Mouse (Mus musculus): ENCODE data around the gene Etfa.

Gene Etfa

DNA sequence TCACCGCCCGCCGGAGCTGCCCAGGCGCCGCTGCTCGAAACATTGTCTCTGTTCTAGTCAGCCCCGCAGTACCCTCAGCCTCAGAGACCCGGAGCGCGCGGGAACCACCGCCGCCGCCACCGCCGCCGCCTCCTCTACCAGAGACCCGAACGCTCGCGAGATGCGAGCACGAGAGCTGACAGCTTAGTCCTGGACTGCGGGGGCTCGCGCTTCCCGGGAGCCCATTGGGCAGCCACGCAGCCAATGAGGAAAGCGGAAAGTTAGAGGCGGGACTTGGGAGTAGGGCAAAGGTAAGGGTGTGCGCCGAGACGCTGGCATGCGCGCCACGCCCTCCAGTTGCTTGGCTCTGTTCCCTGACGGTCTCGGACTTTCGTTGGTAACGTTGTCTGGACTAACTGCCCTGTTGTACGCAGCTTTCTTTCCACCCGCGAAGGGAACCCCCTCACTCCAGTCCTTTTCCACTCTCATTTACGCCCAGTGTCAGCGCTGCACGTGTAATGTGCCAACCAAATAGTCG lies at the start of gene Etfa:
Gene Etfa (minus strand): TSS at position 217 of the 517 bp plus-strand sequence.
- DNase-seq (ENCODE audit: low read depth, low spot score): peak; percentile 97

DNA sequence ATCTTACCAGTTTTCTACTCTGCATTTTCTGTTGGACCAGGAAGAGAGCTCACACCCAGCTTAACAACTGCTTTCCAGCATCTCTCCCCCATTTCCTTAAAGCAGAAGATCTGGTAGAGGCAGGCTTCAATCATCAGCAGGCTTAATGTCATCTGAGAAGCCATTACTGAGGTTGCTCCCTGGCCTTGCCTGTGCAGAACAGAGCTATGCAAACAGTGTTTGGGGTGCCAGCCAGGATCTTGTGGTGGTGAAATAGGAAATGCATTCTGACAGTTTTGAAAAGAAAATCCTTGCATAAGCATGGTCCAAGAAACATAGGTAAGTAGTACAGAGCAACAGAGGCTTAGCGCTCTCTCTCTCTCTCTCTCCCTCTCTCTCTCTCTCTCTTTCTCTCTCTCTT lies 48.9 kb upstream of the Etfa start:
- no peak for DNase-seq (ENCODE audit: low read depth, low spot score)

DNA sequence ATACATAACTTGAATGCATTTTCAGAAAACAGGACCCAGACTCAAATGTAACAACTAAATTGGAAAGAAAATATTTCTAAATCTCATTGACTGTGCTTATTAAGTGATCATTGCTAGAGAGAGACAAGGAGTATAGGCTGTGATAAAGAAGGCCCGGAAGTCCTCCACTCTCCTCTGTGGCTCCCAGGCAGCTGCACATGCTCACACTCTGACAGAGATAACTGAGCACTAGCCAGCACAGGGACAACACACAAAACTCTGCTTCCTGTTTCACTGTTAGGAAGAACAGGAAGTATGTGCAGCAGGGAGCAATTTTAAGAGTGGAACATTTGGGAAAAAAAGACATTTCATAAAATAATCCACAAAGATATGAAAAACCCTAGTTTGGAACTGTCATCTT lies 42.9 kb upstream of the Etfa start:
- DNase-seq (ENCODE audit: low read depth, low spot score): no peak

DNA sequence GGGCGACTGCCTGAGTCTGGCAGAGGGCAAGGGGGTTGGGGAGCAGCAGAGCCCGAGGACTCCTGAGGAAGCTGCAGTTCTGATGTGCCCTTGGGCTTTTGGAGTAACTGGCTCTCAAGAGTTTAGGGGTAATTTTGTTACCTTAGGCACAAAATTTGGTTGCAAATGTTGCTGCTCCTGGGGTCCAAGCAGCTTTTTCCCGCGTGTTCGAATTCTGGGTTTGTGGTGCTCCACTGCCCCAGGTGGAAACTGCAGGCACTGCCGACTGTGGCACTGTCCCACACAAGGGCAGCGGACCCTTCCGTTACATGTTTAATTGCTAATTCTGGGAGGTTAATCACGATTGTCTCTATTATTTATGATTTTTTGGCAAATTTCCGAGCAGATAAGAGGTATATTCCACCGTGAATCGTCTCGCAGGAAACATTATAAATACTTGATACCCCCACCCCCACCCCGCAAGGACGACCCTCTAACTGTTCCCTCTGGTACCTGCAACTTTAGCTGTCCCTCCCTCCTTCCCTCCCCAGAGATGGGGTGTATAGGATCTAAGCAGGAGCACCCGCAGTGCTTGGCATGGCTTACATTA lies 37.4 kb upstream of the Etfa start:
- peak; percentile 25 for DNase-seq (ENCODE audit: low read depth, low spot score)

DNA sequence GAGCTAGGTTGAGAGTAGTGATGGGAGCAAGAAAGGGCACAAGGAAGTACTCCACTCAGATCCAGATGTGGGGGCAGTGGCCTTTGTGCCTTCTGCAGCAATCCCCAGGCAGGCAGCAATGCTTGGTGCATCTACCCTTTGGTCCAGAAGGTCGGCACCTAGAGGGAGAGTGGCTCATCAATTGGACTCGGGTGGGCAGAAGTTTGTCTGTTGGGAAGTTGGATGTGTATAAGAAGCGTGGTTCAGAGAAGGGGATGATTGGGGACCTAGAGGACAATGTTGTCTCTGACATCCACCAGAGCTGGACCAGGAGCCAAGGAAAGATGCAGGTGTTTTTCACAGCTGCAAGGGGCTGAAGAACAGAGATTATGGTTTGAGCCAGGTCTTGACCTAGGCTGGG lies 36.8 kb upstream of the Etfa start:
- DNase-seq (ENCODE audit: low read depth, low spot score): no peak

DNA sequence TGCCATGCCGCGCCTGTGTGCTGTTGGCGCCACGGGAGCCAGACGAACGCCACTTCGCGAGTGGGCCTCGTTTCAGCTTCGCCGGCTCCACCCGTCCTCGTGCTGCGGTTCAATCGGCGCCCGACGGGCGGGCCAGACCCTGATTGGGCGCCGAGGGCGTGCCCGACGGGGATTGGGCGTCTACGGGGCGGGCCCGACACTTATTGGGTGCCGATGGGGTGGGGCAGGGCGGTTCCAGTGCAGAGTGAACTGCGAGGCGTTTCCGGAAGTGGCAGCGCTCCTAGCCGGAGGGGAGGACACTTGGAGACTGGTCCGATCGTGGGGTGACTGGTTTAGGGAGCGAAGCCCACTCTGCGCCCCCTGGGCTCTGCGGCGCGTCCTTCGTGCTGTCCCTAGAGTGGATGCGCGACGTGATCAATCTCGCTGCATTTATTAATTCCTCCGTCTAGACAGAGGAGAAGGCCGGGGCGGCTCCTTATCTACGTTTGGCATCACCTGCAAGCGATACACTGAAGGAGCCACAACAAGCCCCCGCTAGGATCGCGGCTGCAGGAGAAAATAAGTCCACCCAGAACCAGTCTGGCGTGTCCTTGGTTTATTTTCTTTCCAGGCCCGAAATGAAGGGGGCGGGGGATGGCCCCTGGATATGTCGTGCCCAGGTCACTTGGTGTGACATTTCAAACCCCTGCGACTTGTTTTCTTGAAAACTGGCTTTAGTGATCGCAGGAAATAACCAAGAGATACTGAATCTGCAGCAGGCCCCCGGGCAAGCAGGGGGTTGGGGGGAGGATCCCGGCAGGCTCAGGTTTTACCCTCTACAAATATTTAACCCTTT lies 34.4 kb upstream of the Etfa start:
- DNase-seq (ENCODE audit: low read depth, low spot score): peak; percentile 69

DNA sequence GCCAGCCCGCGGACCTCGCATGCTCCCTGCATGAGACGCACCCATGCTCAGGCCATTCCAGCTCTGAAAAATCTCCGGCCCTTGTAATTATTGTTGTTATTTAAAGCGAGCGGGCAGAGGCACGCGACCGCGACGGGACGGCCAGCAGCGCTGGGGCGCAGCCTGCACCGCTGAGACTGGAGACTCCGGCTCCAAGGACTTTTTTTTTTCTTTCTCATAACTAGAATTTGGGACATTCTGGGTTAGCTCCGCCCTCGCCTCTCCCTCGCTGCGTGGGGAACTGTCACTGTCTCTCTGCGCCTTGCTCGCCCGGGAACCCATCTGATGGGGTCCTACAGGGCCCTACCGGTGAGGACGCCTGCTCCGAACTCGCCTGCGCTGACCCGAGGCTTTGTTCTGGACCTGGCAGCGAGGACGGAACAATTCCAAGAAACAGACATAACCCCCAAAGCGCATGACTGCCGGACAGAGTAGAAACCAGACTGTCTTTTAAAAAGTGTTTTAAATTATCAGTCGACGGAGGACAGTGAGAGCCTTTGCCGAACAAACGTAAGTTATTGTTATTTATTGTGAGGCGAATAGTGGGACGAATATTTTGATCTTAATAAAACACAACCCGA lies 33.6 kb upstream of the Etfa start:
- DNase-seq (ENCODE audit: low read depth, low spot score): no peak

DNA sequence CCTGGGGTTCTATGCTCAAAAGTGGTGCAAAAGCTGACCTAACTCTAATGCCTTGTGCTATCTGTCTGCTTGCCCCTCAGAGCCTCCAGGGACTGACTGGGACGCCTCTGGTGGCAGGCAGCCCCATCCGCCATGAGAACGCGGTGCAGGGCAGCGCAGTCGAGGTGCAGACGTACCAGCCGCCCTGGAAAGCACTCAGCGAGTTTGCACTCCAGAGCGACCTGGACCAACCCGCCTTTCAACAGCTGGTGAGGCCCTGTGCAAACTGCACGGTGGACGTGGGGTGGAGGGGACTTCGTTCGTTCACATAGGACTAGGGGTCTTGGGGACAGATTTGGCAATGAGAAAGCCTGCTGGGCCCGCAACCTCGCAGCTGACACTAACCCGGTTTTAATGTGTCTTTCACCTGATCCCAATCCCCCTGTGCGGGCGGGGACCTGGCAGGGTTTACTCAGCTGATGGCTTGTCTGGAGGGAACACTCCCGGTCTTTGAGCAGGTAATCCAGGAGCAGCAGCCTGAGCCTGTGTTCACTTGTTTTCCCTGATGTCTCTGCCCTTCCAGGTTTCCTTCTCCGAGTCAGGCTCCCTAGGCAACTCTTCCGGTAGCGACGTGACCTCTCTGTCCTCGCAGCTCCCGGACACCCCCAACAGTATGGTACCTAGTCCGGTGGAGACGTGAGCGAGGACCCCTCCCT lies 33.0 kb upstream of the Etfa start:
- DNase-seq (ENCODE audit: low read depth, low spot score): peak; percentile 45

DNA sequence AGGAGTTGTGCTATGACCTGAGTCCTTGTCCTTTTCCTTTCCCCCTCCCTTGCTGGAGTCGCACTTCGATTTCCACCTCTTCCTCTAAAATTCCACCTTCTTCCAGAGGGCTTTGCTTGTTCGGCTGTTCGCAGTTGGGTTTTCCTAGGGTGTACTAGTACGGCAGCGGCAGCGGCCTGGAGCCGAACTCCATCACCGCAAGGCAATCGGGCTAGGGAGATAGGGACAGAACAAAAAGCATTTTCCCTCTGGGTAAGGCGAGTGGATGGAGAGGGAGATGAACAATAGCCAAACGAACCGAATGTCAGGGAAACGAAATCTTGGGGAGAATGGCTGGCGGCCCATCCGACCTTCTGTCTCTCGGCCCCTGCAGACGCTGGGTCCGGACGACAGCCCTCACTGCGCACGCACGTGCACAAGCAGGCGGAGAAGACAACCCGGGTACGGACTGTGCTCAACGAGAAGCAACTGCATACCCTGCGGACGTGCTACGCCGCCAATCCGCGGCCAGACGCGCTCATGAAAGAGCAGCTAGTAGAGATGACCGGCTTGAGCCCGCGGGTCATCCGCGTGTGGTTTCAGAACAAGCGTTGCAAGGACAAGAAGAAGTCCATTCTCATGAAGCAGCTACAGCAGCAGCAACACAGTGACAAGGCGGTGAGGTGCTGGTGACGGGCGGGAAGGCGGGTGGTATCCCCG lies 31.8 kb upstream of the Etfa start:
- DNase-seq (ENCODE audit: low read depth, low spot score): peak; percentile 59

DNA sequence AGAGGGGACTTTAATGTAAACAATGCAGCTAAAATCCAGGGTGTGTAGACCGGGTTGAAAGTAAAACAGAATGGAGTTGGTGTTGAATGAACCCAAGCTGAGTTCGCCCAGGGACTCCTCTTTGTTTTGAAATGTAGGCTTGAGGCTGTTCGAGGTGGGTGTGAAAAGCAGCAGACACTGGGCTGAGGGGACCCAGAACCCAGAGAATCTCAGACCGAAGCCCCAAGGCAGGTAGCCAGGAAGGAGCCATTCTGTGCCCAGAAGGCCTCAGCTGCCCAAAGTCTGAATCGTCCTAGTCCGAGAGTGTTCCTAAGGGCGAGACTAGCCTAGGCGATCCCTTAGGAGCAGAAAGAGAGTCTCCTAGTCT lies 31.3 kb upstream of the Etfa start:
- DNase-seq (ENCODE audit: low read depth, low spot score): no peak

DNA sequence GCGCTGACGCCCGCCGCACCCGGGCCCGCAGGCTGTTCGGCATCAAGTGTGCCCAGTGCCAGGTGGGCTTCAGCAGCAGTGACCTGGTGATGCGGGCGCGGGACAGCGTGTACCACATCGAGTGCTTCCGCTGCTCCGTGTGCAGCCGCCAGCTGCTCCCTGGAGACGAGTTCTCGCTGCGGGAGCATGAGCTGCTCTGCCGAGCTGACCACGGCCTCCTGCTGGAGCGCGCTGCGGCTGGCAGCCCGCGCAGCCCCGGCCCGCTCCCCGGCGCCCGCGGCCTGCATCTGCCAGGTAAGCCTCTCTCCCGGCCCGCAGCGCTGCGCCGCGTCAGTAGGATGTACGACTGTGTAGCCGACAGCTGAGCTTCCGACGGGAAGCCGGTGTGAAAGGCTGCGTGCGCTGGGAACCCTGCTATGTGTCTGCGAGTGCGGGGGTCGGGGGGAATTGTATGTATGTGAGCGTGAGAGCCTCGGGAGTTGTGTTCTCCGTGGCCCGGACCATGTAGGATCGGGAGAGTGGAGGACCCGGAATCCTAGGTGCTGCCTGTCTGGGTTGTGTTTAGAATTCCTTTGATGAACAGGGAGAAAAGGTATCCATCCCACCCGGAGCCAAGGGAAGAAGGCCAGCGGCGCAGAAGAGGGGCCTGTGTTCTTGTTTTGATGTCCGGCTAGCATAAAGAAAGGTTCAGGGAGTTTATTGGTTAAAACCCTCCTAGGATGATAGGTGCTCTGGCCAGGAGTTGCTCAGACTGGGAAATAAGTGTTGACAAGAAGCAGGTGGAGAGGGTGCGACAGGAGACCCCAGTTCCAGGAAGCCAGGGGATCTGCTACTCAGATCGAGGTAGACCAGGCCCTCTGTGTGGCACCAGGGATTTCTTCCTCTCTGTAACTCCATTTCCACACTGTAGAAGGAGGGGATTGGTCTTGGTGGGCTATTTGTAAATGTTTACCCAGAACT lies 30.6 kb upstream of the Etfa start:
- no peak for DNase-seq (ENCODE audit: low read depth, low spot score)

DNA sequence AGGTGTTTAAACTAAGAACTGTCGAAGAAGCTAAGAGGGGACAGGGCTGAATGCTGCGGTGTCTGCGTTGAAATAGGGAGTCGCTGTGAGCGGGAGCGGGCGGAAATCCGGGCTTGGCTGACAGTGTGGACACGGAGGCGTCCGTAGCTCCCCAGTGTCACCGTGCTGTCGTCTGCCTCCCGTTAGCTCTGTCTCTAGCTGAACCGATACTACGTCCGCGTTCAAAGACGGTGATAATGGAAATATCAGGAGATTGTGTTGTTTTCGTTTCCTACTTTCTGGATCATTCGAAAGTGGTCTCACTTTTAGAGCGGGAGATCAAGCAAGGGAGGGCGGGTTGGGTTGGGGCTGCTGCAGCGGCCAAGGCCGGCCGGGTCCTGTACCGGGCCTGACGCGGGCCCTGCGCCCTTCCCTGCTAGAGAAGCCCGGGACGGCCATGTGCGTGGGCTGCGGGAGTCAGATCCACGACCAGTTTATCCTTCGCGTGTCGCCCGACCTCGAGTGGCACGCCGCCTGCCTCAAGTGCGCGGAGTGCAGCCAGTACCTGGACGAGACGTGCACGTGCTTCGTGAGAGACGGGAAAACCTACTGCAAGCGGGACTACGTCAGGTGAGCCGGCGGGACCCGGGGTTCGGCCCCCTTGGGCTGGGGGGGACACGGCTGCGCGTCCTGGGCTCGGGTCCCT lies 29.8 kb upstream of the Etfa start:
- DNase-seq (ENCODE audit: low read depth, low spot score): no peak

DNA sequence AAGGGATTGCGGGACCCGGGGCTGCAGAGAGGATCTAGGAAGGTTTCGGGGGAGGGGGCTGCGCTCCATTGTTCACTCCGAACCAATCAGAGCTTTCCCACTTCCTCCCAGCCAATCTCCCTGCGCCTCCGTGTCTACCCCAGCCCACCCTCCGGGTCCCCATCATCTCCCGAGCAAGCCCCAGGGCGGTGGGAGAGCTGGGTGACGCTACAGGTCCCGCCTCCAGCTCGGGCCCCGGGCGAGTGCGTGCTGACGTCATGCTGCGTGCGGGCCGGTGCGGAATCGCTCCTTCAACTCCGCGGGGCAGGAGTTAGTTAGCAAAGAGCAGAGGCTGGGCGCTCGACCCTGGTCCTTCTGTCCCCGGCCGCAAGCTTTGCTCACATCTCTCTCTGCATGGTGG lies 28.8 kb upstream of the Etfa start:
- peak; percentile 95 for DNase-seq (ENCODE audit: low read depth, low spot score)

DNA sequence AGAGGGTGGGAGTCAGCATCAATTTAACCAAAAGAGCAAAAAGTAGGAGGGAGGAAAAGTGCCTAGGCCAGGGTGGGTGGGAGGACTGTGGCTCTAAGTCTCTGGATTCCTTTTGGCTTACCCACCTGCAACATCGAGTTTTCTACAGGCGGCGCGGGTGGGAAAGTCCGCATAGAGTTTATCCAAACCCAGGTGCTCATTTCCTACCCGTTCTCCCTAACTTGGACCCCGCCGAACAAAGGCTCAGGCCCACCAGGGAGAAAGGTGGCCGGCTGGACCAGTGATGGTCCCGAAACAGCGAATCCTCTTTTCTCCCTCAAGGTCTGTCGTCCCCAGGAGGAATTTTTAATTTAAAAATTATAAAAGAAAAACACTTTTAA lies 28.3 kb upstream of the Etfa start:
- no peak for DNase-seq (ENCODE audit: low read depth, low spot score)

DNA sequence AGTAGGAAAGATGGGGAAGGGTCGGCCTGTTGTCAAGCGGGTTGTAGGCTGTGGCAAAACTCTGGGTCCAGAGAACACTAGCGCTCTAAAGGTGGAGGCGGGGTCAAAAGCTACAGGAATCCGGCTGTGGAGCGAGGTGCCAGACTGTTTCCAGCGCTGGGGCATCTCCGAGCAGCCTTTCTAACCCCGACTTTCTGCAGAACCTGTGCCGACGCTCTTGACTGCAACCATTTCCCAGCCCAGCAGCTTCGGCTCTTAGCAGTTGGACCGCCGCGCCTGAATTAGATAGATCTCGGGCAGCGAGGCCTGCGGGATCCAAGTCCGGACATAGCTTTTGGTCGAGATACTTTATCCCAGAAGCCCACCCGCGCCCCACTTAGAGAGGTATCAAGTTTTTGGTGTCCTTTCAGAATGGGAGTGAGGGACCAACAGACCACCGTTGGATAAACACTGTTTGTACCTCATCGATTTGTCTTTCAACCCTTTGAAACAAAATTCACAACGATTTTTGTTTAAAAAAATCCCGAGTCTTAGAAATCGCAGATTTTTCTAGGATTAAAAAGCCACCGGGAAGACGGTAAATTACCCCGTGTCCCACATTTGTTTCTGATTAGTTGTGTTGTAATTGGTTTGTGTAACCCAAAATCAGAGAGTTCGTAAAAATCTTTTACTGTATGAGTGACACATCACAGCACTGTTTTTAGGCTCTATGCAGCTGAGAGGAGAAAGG lies 27.8 kb upstream of the Etfa start:
- DNase-seq (ENCODE audit: low read depth, low spot score): peak; percentile 38

DNA sequence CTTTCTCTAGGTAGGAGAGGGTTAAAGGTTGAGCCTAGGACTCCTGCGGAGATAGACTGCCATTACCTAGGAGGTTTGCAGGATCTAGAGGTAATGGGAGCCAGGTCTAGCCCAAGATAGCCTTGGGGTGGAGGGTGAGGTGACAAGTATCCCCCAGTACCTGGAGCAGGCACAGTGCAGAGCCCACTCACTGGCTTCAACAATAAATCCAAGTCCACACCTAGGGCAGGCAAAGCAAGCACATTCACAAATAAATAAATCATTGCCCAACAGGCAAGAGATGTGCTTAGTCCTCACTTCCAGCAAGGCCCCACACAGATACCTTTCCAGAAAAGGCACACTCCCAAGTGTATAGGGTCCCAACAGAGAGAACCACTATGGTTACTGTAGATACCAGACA lies 27.0 kb upstream of the Etfa start:
- no peak for DNase-seq (ENCODE audit: low read depth, low spot score)

DNA sequence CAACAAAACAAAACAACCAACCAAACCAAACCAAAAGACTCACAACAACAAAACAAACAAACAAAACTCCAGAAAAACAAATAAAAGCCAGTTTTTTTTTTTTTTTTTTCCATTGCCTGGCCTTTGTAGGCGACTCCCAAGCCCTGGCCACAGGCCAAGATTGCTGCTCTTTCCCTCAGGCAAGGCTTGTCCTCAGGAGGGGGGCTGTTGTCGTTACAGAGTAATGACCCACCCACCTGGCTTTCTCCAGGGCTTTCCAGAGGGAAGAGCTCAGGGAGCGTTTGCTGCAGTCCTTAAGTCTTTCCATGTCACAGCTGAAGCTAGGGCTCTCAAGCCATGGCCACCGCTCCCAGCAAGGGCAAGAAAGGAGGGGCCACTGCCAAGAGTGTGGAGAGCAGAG lies 26.3 kb upstream of the Etfa start, which contains the start of gene Isl2:
Gene Isl2 (plus strand): TSS at position 296 of the 400 bp plus-strand sequence.
- peak; percentile 34 for DNase-seq (ENCODE audit: low read depth, low spot score)

DNA sequence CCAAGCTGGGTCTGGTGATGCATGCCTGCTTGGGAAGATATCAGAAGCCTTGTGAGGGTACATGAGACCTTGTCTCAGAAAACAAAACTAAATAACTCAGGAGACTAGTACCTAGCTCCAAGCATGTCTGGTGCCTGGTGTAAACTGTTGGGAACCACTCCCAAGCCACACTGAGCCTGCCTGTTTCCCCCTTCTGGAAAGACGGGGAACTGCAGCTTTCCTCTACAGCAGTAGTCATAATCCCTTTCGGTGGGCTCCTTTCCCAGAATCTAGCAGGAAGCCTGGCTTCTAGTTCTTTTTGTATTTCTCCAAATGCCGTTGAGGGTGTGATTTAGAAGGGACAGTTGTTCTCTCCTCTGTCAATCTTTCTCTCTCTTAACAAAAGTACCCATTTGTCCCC lies 23.9 kb upstream of the Etfa start:
- DNase-seq (ENCODE audit: low read depth, low spot score): peak; percentile 67

DNA sequence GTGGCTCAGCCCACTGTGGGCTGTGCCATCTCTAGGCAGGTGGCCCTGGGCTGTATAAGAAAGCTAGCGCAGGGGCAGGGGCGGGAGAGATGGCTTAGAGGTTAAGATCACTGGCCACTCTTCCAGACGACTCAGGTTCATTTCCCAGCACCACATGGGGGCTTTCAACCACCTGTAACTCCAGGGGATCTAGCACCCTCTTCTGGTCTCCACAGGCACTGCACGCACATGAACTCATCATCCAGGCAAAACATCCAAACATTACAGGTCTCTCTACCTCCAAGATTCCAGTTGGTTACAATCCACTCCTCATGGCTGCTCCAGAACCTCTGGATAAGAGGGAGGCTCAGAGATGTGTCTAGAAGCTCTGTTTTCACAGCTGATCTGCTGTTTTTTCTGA lies 13.7 kb upstream of the Etfa start:
- DNase-seq (ENCODE audit: low read depth, low spot score): peak; percentile 84
